In the genomic region with DNA sequence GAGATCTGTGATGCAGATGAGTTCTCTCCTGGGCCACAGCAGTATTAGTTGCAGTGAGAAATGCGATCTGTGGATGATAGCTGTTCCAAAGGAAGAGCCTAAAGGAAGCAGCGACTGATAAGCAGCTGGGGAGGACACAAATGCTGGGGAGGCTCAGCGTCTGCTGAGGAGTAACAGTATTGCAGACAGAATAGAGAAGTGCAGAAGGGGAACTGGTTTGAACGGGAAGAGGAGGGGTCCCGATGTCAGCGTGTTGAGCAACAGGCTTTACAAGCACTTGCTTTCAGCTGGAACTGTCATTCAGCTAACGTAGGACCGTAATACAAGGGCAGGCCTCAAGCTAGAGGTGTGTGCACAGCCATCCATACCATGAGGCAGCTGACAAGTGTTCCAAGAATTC, we compare ENCODE assay signal across 9 mouse cellular contexts. TPM values are rescaled to one million over a fixed set of nuclear protein-coding genes. Genes with fewer than 3 reads are reported as not detected.
DNase-seq lines count a peak whose midpoint lies in the region; ATAC-seq and TF ChIP-seq lines count a peak whose summit lies in the region.
"Had no signal": no experiment of that assay in that cellular context is flagged by ENCODE, and none has a peak within 500 bp of the region (broad histone marks: within the 10 kb centered on the region; RNA-seq: fewer than 3 reads in every experiment).

No protein-coding gene starts in this region.

- no peaks in the 10 kb centered on the region for H3K9me3 ChIP-seq in limb, embryonic 12.5 days
- H3K9me3 ChIP-seq in limb, embryonic 10.5 days (replicated peaks): no peaks in the 10 kb centered on the region
- H3K9me3 ChIP-seq in embryonic facial prominence, embryonic 15.5 days (replicated peaks): no peaks in the 10 kb centered on the region
- H3K9me3 ChIP-seq in limb, embryonic 15.5 days: no peaks in the 10 kb centered on the region
- no peaks in the 10 kb centered on the region for H3K9me3 ChIP-seq in hindbrain, postnatal 0 days (ENCODE audit: low read length)
- no peaks in the 10 kb centered on the region for H3K9me3 ChIP-seq in forebrain, embryonic 14.5 days (replicated peaks; ENCODE audit: control insufficient read depth, low read length)
- H3K9me3 ChIP-seq: midbrain, embryonic 15.5 days had no signal

- peaks cover 64% of the 10 kb centered on the region for H3K79me2 ChIP-seq in myocyte (ENCODE audit: control insufficient read depth, insufficient read depth)

- H3K27ac ChIP-seq in limb, embryonic 12.5 days: no peak overlapping the region
- H3K27ac ChIP-seq in limb, embryonic 10.5 days: no peak overlapping the region
- peak overlapping the region; percentile 13; the same call in 1 of the 2 replicates for H3K27ac ChIP-seq in embryonic facial prominence, embryonic 15.5 days (replicated peaks)
- peak overlapping the region; percentile 61 for H3K27ac ChIP-seq in limb, embryonic 15.5 days
- no peak overlapping the region for H3K27ac ChIP-seq in hindbrain, postnatal 0 days
- H3K27ac ChIP-seq in forebrain, embryonic 14.5 days (ENCODE audit: low read depth, low read length): no peak overlapping the region
- H3K27ac ChIP-seq: midbrain, embryonic 15.5 days had no signal

- no peak for DNase-seq in limb, embryonic 10.5 days (ENCODE audit: low spot score)
- no peak for DNase-seq in hindbrain, postnatal 0 days (ENCODE audit: low spot score)
- DNase-seq in forebrain, embryonic 14.5 days (ENCODE audit: low spot score): no peak
- no peak for DNase-seq in kidney, adult 8-10 months

- H3K4me3 ChIP-seq in limb, embryonic 12.5 days (replicated peaks): no peak overlapping the region
- no peak overlapping the region for H3K4me3 ChIP-seq in limb, embryonic 10.5 days
- no peak overlapping the region for H3K4me3 ChIP-seq in embryonic facial prominence, embryonic 15.5 days (replicated peaks)
- H3K4me3 ChIP-seq in limb, embryonic 15.5 days: no peak overlapping the region
- H3K4me3 ChIP-seq in myocyte: peak overlapping the region; percentile 98
- no peak overlapping the region for H3K4me3 ChIP-seq in hindbrain, postnatal 0 days (ENCODE audit: low read length)
- H3K4me3 ChIP-seq in forebrain, embryonic 14.5 days (ENCODE audit: low read depth, low read length): no peak overlapping the region
- H3K4me3 ChIP-seq: midbrain, embryonic 15.5 days had no signal

- no peak overlapping the region for H3K9ac ChIP-seq in limb, embryonic 12.5 days (replicated peaks)
- no peak overlapping the region for H3K9ac ChIP-seq in embryonic facial prominence, embryonic 15.5 days
- H3K9ac ChIP-seq in limb, embryonic 15.5 days: no peak overlapping the region
- no peak overlapping the region for H3K9ac ChIP-seq in hindbrain, postnatal 0 days (replicated peaks; ENCODE audit: low read length)
- no peak overlapping the region for H3K9ac ChIP-seq in forebrain, embryonic 14.5 days (ENCODE audit: low read length)
- H3K9ac ChIP-seq: midbrain, embryonic 15.5 days had no signal

- no peak for ATAC-seq in limb, embryonic 12.5 days (ENCODE audit: insufficient number of reproducible peaks, insufficient read depth, low FRiP score, low TSS enrichment, low read depth)
- ATAC-seq in embryonic facial prominence, embryonic 15.5 days (ENCODE audit: insufficient number of reproducible peaks, low FRiP score, low TSS enrichment, low read depth): no peak
- no peak for ATAC-seq in limb, embryonic 15.5 days (ENCODE audit: insufficient number of reproducible peaks, low FRiP score, low TSS enrichment, low read depth)
- no peak for ATAC-seq in hindbrain, postnatal 0 days
- ATAC-seq in forebrain, embryonic 14.5 days: no peak
- ATAC-seq: midbrain, embryonic 15.5 days had no signal

- peaks cover 65% of the 10 kb centered on the region for H3K36me3 ChIP-seq in limb, embryonic 12.5 days
- H3K36me3 ChIP-seq in limb, embryonic 10.5 days: peaks cover 70% of the 10 kb centered on the region
- H3K36me3 ChIP-seq in embryonic facial prominence, embryonic 15.5 days: peaks cover 42% of the 10 kb centered on the region
- peaks cover 54% of the 10 kb centered on the region for H3K36me3 ChIP-seq in limb, embryonic 15.5 days
- peaks cover 60% of the 10 kb centered on the region for H3K36me3 ChIP-seq in myocyte (ENCODE audit: control insufficient read depth, insufficient read depth)
- peaks cover 20% of the 10 kb centered on the region; the same call in 1 of the 2 replicates for H3K36me3 ChIP-seq in hindbrain, postnatal 0 days (ENCODE audit: insufficient read depth, low read length)
- H3K36me3 ChIP-seq in forebrain, embryonic 14.5 days (ENCODE audit: control insufficient read depth, insufficient read depth, low read length): peaks cover 35% of the 10 kb centered on the region

- WGBS in limb, embryonic 12.5 days: 78% methylated on average over 8 of the region's 8 CpGs
- 87% methylated on average over 8 of the region's 8 CpGs for WGBS in limb, embryonic 10.5 days
- WGBS in embryonic facial prominence, embryonic 15.5 days: 58% methylated on average over 8 of the region's 8 CpGs
- 49% methylated on average over 8 of the region's 8 CpGs for WGBS in limb, embryonic 15.5 days
- 82% methylated on average over 8 of the region's 8 CpGs for WGBS in hindbrain, postnatal 0 days
- 88% methylated on average over 8 of the region's 8 CpGs for WGBS in forebrain, embryonic 14.5 days

- H3K4me2 ChIP-seq in limb, embryonic 12.5 days: peak overlapping the region; percentile 29; the same call in 1 of the 2 replicates
- no peak overlapping the region for H3K4me2 ChIP-seq in embryonic facial prominence, embryonic 15.5 days (replicated peaks)
- peak overlapping the region; percentile 25; the same call in 1 of the 2 replicates for H3K4me2 ChIP-seq in limb, embryonic 15.5 days
- peak overlapping the region; percentile 89 for H3K4me2 ChIP-seq in myocyte (ENCODE audit: low read depth)
- H3K4me2 ChIP-seq in hindbrain, postnatal 0 days (ENCODE audit: low read depth, low read length): no peak overlapping the region
- H3K4me2 ChIP-seq in forebrain, embryonic 14.5 days (ENCODE audit: low read length): no peak overlapping the region
- H3K4me2 ChIP-seq: midbrain, embryonic 15.5 days had no signal

- no peak for TF ChIP-seq CTCF in hindbrain, postnatal 0 days (IDR thresholded peaks at IDR 0.05; ENCODE audit: low read depth)

- H3ac ChIP-seq in myocyte (ENCODE audit: control insufficient read depth, insufficient read length): no peak overlapping the region

- peak; percentile 54 for TF ChIP-seq POLR2A in myocyte (IDR thresholded peaks at IDR 0.05; ENCODE audit: insufficient read length, low read depth)

- H3K4me1 ChIP-seq in limb, embryonic 12.5 days (replicated peaks): peaks cover 44% of the 10 kb centered on the region
- H3K4me1 ChIP-seq in limb, embryonic 10.5 days: peaks cover 44% of the 10 kb centered on the region
- peaks cover 50% of the 10 kb centered on the region for H3K4me1 ChIP-seq in embryonic facial prominence, embryonic 15.5 days
- H3K4me1 ChIP-seq in limb, embryonic 15.5 days: peaks cover 66% of the 10 kb centered on the region
- peaks cover 16% of the 10 kb centered on the region for H3K4me1 ChIP-seq in hindbrain, postnatal 0 days (ENCODE audit: insufficient read depth, low read length)
- H3K4me1 ChIP-seq in forebrain, embryonic 14.5 days (ENCODE audit: control insufficient read depth, insufficient read depth, low read length): peaks cover 20% of the 10 kb centered on the region

- no peaks in the 10 kb centered on the region for H3K27me3 ChIP-seq in limb, embryonic 12.5 days
- no peaks in the 10 kb centered on the region for H3K27me3 ChIP-seq in limb, embryonic 10.5 days (ENCODE audit: low read depth, poor library complexity, severe bottlenecking)
- no peaks in the 10 kb centered on the region for H3K27me3 ChIP-seq in embryonic facial prominence, embryonic 15.5 days
- H3K27me3 ChIP-seq in limb, embryonic 15.5 days: no peaks in the 10 kb centered on the region
- H3K27me3 ChIP-seq in myocyte (ENCODE audit: control insufficient read depth, insufficient read depth, insufficient read length): no peaks in the 10 kb centered on the region
- H3K27me3 ChIP-seq in hindbrain, postnatal 0 days (ENCODE audit: insufficient read depth, low read length): no peaks in the 10 kb centered on the region
- H3K27me3 ChIP-seq in forebrain, embryonic 14.5 days (replicated peaks; ENCODE audit: control insufficient read depth, insufficient read depth, low read length): no peaks in the 10 kb centered on the region
- H3K27me3 ChIP-seq: midbrain, embryonic 15.5 days had no signal

RNA-seq across cellular contexts. Expression of gene Zyx, which starts 3.8 kb away (rescaled TPM):
- polyA plus RNA-seq in limb, embryonic 12.5 days (2016; fragmentation: Nextera tagmentation; extraction: Ambion mirVana): 86.1 and 109 TPM in 2 replicates
- 115 and 126 TPM in 2 replicates for polyA plus RNA-seq in limb, embryonic 10.5 days (2016; fragmentation: Nextera tagmentation; extraction: Ambion mirVana)
- 127 and 131 TPM in 2 replicates for polyA plus RNA-seq in embryonic facial prominence, embryonic 15.5 days (2015; fragmentation: Nextera tagmentation; extraction: Ambion mirVana)
- 107 and 138 TPM in 2 replicates for polyA plus RNA-seq in limb, embryonic 15.5 days (2015; fragmentation: Nextera tagmentation; extraction: Ambion mirVana)
- 467 TPM for polyA plus RNA-seq in myocyte (2012; fragmentation: generic; extraction: Trizol)
- 62.6 and 63.9 TPM in 2 replicates for total RNA-seq in hindbrain, postnatal 0 days (2014; rRNA removed)
- 54.1 and 63.2 TPM in 2 replicates for polyA plus RNA-seq in hindbrain, postnatal 0 days (2015; fragmentation: Nextera tagmentation; extraction: Ambion mirVana)
- polyA plus RNA-seq in forebrain, embryonic 14.5 days (2014; fragmentation: Nextera tagmentation; extraction: Ambion mirVana): 34.8 and 41.0 TPM in 2 replicates

RNA-seq across cellular contexts. Expression of gene Epha1, which starts 19.9 kb away (rescaled TPM):
- 7.8 and 9.0 TPM in 2 replicates for polyA plus RNA-seq in limb, embryonic 12.5 days (2016; fragmentation: Nextera tagmentation; extraction: Ambion mirVana)
- polyA plus RNA-seq in limb, embryonic 10.5 days (2016; fragmentation: Nextera tagmentation; extraction: Ambion mirVana): 7.2 and 7.7 TPM in 2 replicates
- 19.5 and 21.6 TPM in 2 replicates for polyA plus RNA-seq in embryonic facial prominence, embryonic 15.5 days (2015; fragmentation: Nextera tagmentation; extraction: Ambion mirVana)
- 25.4 and 30.1 TPM in 2 replicates for polyA plus RNA-seq in limb, embryonic 15.5 days (2015; fragmentation: Nextera tagmentation; extraction: Ambion mirVana)
- polyA plus RNA-seq in myocyte (2012; fragmentation: generic; extraction: Trizol): 6.3 TPM
- 0.37 and 0.40 TPM in 2 replicates for total RNA-seq in hindbrain, postnatal 0 days (2014; rRNA removed)
- polyA plus RNA-seq in hindbrain, postnatal 0 days (2015; fragmentation: Nextera tagmentation; extraction: Ambion mirVana): 0.64 and 0.66 TPM in 2 replicates
- 0.05 and 0.07 TPM in 2 replicates for polyA plus RNA-seq in forebrain, embryonic 14.5 days (2014; fragmentation: Nextera tagmentation; extraction: Ambion mirVana)

RNA-seq across cellular contexts. Expression of gene Fam131b, which starts 28.7 kb away (rescaled TPM):
- polyA plus RNA-seq in limb, embryonic 12.5 days (2016; fragmentation: Nextera tagmentation; extraction: Ambion mirVana): 0.68 and 0.79 TPM in 2 replicates
- 0.44 and 0.65 TPM in 2 replicates for polyA plus RNA-seq in limb, embryonic 10.5 days (2016; fragmentation: Nextera tagmentation; extraction: Ambion mirVana)
- 0.23 and 0.24 TPM in 2 replicates for polyA plus RNA-seq in embryonic facial prominence, embryonic 15.5 days (2015; fragmentation: Nextera tagmentation; extraction: Ambion mirVana)
- 0.15 and 0.19 TPM in 2 replicates for polyA plus RNA-seq in limb, embryonic 15.5 days (2015; fragmentation: Nextera tagmentation; extraction: Ambion mirVana)
- 4.2 TPM for polyA plus RNA-seq in myocyte (2012; fragmentation: generic; extraction: Trizol)
- total RNA-seq in hindbrain, postnatal 0 days (2014; rRNA removed): 56.5 and 61.6 TPM in 2 replicates
- 4.6 and 5.0 TPM in 2 replicates for polyA plus RNA-seq in hindbrain, postnatal 0 days (2015; fragmentation: Nextera tagmentation; extraction: Ambion mirVana)
- polyA plus RNA-seq in forebrain, embryonic 14.5 days (2014; fragmentation: Nextera tagmentation; extraction: Ambion mirVana): 4.7 and 5.6 TPM in 2 replicates

RNA-seq across cellular contexts. Expression of gene Tas2r143, which starts 46.9 kb away (rescaled TPM):
- not detected in 2 replicates for polyA plus RNA-seq in limb, embryonic 12.5 days (2016; fragmentation: Nextera tagmentation; extraction: Ambion mirVana)
- polyA plus RNA-seq in limb, embryonic 10.5 days (2016; fragmentation: Nextera tagmentation; extraction: Ambion mirVana): not detected in 2 replicates
- polyA plus RNA-seq in embryonic facial prominence, embryonic 15.5 days (2015; fragmentation: Nextera tagmentation; extraction: Ambion mirVana): not detected in 2 replicates
- polyA plus RNA-seq in limb, embryonic 15.5 days (2015; fragmentation: Nextera tagmentation; extraction: Ambion mirVana): not detected in 2 replicates
- not detected for polyA plus RNA-seq in myocyte (2012; fragmentation: generic; extraction: Trizol)
- not detected in 2 replicates for total RNA-seq in hindbrain, postnatal 0 days (2014; rRNA removed)
- not detected in 2 replicates for polyA plus RNA-seq in hindbrain, postnatal 0 days (2015; fragmentation: Nextera tagmentation; extraction: Ambion mirVana)
- polyA plus RNA-seq in forebrain, embryonic 14.5 days (2014; fragmentation: Nextera tagmentation; extraction: Ambion mirVana): not detected in 2 replicates
- polyA plus RNA-seq: midbrain, embryonic 15.5 days had no signal

RNA-seq across cellular contexts. Expression of gene Tas2r135, which starts 52.1 kb away (rescaled TPM):
- polyA plus RNA-seq in limb, embryonic 12.5 days (2016; fragmentation: Nextera tagmentation; extraction: Ambion mirVana): not detected in 2 replicates
- not detected in 2 replicates for polyA plus RNA-seq in limb, embryonic 10.5 days (2016; fragmentation: Nextera tagmentation; extraction: Ambion mirVana)
- polyA plus RNA-seq in embryonic facial prominence, embryonic 15.5 days (2015; fragmentation: Nextera tagmentation; extraction: Ambion mirVana): not detected in 2 replicates
- not detected in 2 replicates for polyA plus RNA-seq in limb, embryonic 15.5 days (2015; fragmentation: Nextera tagmentation; extraction: Ambion mirVana)
- not detected for polyA plus RNA-seq in myocyte (2012; fragmentation: generic; extraction: Trizol)
- not detected in 2 replicates for total RNA-seq in hindbrain, postnatal 0 days (2014; rRNA removed)
- polyA plus RNA-seq in hindbrain, postnatal 0 days (2015; fragmentation: Nextera tagmentation; extraction: Ambion mirVana): not detected in 2 replicates
- polyA plus RNA-seq in forebrain, embryonic 14.5 days (2014; fragmentation: Nextera tagmentation; extraction: Ambion mirVana): not detected in 2 replicates
- polyA plus RNA-seq: midbrain, embryonic 15.5 days had no signal

Comparison
In these comparisons a context has a peak if more than half of its experiments do, and no peak if none do; other contexts are left out.
1. H3K27ac ChIP-seq: peak in embryonic facial prominence, embryonic 15.5 days (single experiment) and limb, embryonic 15.5 days (single experiment); none in limb, embryonic 12.5 days (single experiment), limb, embryonic 10.5 days (single experiment), hindbrain, postnatal 0 days (single experiment) and forebrain, embryonic 14.5 days (single experiment).
2. H3K4me2 ChIP-seq: peak in limb, embryonic 12.5 days (single experiment), limb, embryonic 15.5 days (single experiment) and myocyte (single experiment); none in embryonic facial prominence, embryonic 15.5 days (single experiment), hindbrain, postnatal 0 days (single experiment) and forebrain, embryonic 14.5 days (single experiment).